Mouse (Mus musculus) CH12.LX (cell line): ENCODE results near the gene Scfd2. TPM values are rescaled to one million over a fixed set of nuclear protein-coding genes. Genes with fewer than 3 reads are reported as not detected.

Experiments used
- DNase-seq: peaks from one replicate; pipeline ENCODE4 v3.0.0-alpha.2; 2013; ENCODE audit errors: extremely low read depth
- H3K27ac ChIP-seq: 2 replicates; pipeline ENCODE4 v1.5.1; 2012; ENCODE audit warnings: low read depth, mild to moderate bottlenecking, control low read depth, moderate library complexity; ENCODE audit not compliant: insufficient read depth
- H3K27me3 ChIP-seq: replicated peaks from 2 replicates; pipeline ENCODE3; 2012; ENCODE audit warnings: inconsistent platforms
- H3K36me3 ChIP-seq, 2 experiments: replicated peaks in 1 of 2; 2 replicates each; pipeline versions ENCODE3 to v1.6.1; 2012; ENCODE audit warnings: inconsistent platforms in 1 of 2, low read length in 1 of 2, mild to moderate bottlenecking in 1 of 2, mixed read lengths in 1 of 2, moderate library complexity in 1 of 2; ENCODE audit not compliant: control insufficient read depth in 1 of 2, insufficient read depth in 1 of 2
- H3K4me1 ChIP-seq, 2 experiments: 2 replicates each; pipeline ENCODE4 v1.6.1; 2012; ENCODE audit warnings: inconsistent platforms in 1 of 2, moderate library complexity in 1 of 2; ENCODE audit not compliant: insufficient read depth in 2 of 2, control insufficient read depth in 1 of 2
- H3K4me2 ChIP-seq: 2 replicates; pipeline ENCODE4 v1.6.1; 2012; ENCODE audit warnings: low read depth, mild to moderate bottlenecking, control low read depth; ENCODE audit not compliant: poor library complexity, insufficient read depth, severe bottlenecking
- H3K4me3 ChIP-seq, 3 experiments: fragments of 150-350 bp in 1 of 3; sonication (generic) in 1 of 3; replicated peaks in 1 of 3; 2 replicates each; pipeline versions ENCODE3 to v1.5.1; 2011 to 2012; ENCODE audit warnings: low read depth in 2 of 3, low read length in 2 of 3, mild to moderate bottlenecking in 2 of 3, moderate library complexity in 2 of 3, control low read depth in 1 of 3, improper control_type of control experiment in 1 of 3, inconsistent platforms in 1 of 3, mixed read lengths in 1 of 3; ENCODE audit not compliant: poor library complexity in 1 of 3
- H3K79me2 ChIP-seq: replicated peaks from 2 replicates; pipeline ENCODE4 v1.6.1; 2012; ENCODE audit warnings: mild to moderate bottlenecking, moderate library complexity; ENCODE audit not compliant: control insufficient read depth, poor library complexity, insufficient read depth, severe bottlenecking; ENCODE audit errors: extremely low read depth
- H3K9ac ChIP-seq: 2 replicates; pipeline ENCODE4 v1.6.1; 2012; ENCODE audit warnings: low read depth, mild to moderate bottlenecking, control low read depth, moderate library complexity; ENCODE audit not compliant: insufficient read depth
- H3K9me3 ChIP-seq: replicated peaks from 2 replicates; pipeline ENCODE3; 2012; ENCODE audit warnings: low read length, inconsistent platforms, mixed read lengths
- CHD1 ChIP-seq: IDR thresholded peaks from 2 replicates; pipeline ENCODE4 v1.6.1; 2012; ENCODE audit warnings: low read depth, low read length, improper control_type of control experiment, inconsistent platforms
- CHD2 ChIP-seq: IDR thresholded peaks from 2 replicates; pipeline ENCODE4 v1.6.1; 2011; ENCODE audit warnings: low read length, improper control_type of control experiment
- CTCF ChIP-seq, 2 experiments: IDR thresholded peaks in 1 of 2; conservative IDR thresholded peaks in 1 of 2; 2 replicates each; pipeline ENCODE4 v1.5.1; 2011 to 2012; ENCODE audit warnings: low read depth in 2 of 2, low read length in 2 of 2, improper control_type of control experiment in 1 of 2, inconsistent platforms in 1 of 2, mild to moderate bottlenecking in 1 of 2, moderate library complexity in 1 of 2
- E2F4 ChIP-seq: IDR thresholded peaks from 2 replicates; pipeline ENCODE4 v1.6.1; 2011; ENCODE audit warnings: low read depth, low read length, improper control_type of control experiment; ENCODE audit not compliant: insufficient replicate concordance
- ETS1 ChIP-seq: conservative IDR thresholded peaks from 2 replicates; pipeline ENCODE4 v1.6.1; 2012; ENCODE audit warnings: low read depth, mild to moderate bottlenecking, inconsistent platforms, low read length, improper control_type of control experiment, moderate library complexity
- GABPA ChIP-seq: IDR thresholded peaks from 2 replicates; pipeline ENCODE4 v1.6.1; 2012; ENCODE audit warnings: low read depth, low read length, improper control_type of control experiment, inconsistent platforms; ENCODE audit not compliant: insufficient replicate concordance
- IRF4 ChIP-seq: IDR thresholded peaks from 2 replicates; pipeline ENCODE4 v1.6.1; 2014; ENCODE audit warnings: low read depth, mild to moderate bottlenecking, inconsistent platforms, low read length, improper control_type of control experiment
- KAT2A ChIP-seq: IDR thresholded peaks from 2 replicates; pipeline ENCODE4 v1.6.1; 2012; ENCODE audit warnings: low read length, improper control_type of control experiment, inconsistent platforms; ENCODE audit not compliant: insufficient replicate concordance
- MAZ ChIP-seq: IDR thresholded peaks from 2 replicates; pipeline ENCODE4 v1.6.1; 2012; ENCODE audit warnings: low read depth, mild to moderate bottlenecking, inconsistent platforms, low read length, improper control_type of control experiment, moderate library complexity
- MEF2A ChIP-seq: IDR thresholded peaks from 2 replicates; pipeline ENCODE4 v1.6.1; 2014; ENCODE audit warnings: low read depth, mild to moderate bottlenecking, inconsistent platforms, low read length, improper control_type of control experiment, borderline replicate concordance
- MXI1 ChIP-seq: IDR thresholded peaks from 2 replicates; pipeline ENCODE4 v1.6.1; 2011; ENCODE audit warnings: mild to moderate bottlenecking, low read depth, low read length, improper control_type of control experiment
- MYC ChIP-seq: IDR thresholded peaks from 2 replicates; pipeline ENCODE4 v1.6.1; 2011; ENCODE audit warnings: low read depth, mild to moderate bottlenecking, improper control_type of control experiment, low read length
- NELFE ChIP-seq: IDR thresholded peaks from 2 replicates; pipeline ENCODE4 v1.6.1; 2011; ENCODE audit warnings: low read depth, low read length, improper control_type of control experiment
- NRF1 ChIP-seq: IDR thresholded peaks from 2 replicates; pipeline ENCODE4 v1.6.1; 2014; ENCODE audit warnings: low read depth, mild to moderate bottlenecking, inconsistent platforms, low read length, improper control_type of control experiment, moderate library complexity
- PAX5 ChIP-seq: IDR thresholded peaks from 2 replicates; pipeline ENCODE4 v1.6.1; 2012; ENCODE audit warnings: low read length, inconsistent platforms, mixed read lengths
- RCOR1 ChIP-seq: conservative IDR thresholded peaks from 2 replicates; pipeline ENCODE4 v1.6.1; 2012; ENCODE audit warnings: low read depth, mild to moderate bottlenecking, inconsistent platforms, low read length, improper control_type of control experiment
- SMC3 ChIP-seq: IDR thresholded peaks from 2 replicates; pipeline ENCODE4 v1.6.1; 2011; ENCODE audit warnings: low read depth, low read length, improper control_type of control experiment
- UBTF ChIP-seq: IDR thresholded peaks from 2 replicates; pipeline ENCODE4 v1.6.1; 2012; ENCODE audit warnings: low read depth, mild to moderate bottlenecking, inconsistent platforms, low read length, improper control_type of control experiment, moderate library complexity
- USF1 ChIP-seq: IDR thresholded peaks from 2 replicates; pipeline ENCODE4 v1.6.1; 2014; ENCODE audit warnings: low read depth, mild to moderate bottlenecking, inconsistent platforms, low read length, improper control_type of control experiment
- ZC3H11A ChIP-seq: IDR thresholded peaks from 2 replicates; pipeline ENCODE4 v1.6.1; 2012; ENCODE audit warnings: low read depth, mild to moderate bottlenecking, inconsistent platforms, low read length, improper control_type of control experiment
- dilution Hi-C: fragments of 300-500 bp; cut with MboI; formaldehyde crosslinking; loops from 2 replicates; pipeline ENCODE4 v1.14.3; 2020; ENCODE audit warnings: low sequenced_read_pairs; ENCODE audit not compliant: extremely low pct_unique_long_range_greater_than_20kb, extremely low pct_ligation_motif_present
- in situ Hi-C: fragments of 300-500 bp; cut with MboI; formaldehyde crosslinking; loops from 3 replicates; pipeline ENCODE4 v1.14.3; 2019; ENCODE audit warnings: low sequenced_read_pairs, low pct_ligation_motif_present, low pct_unique_long_range_greater_than_20kb, mixed read lengths
- polyA plus RNA-seq: library from polyadenylated mRNA; unstranded; fragments of >175 nt; gene quantifications from 2 replicates; pipeline ENCODE4 v1.2.1, GENCODE M21; 2012; ENCODE audit warnings: low read depth; ENCODE audit not compliant: insufficient read length
- total RNA-seq, 2 experiments: library from RNA; depleted of rRNA; stranded (reverse); fragments of 300-350 nt in 1 of 2; fragments of >200 nt in 1 of 2; gene quantifications; 2 replicates each; pipeline ENCODE4 v1.2.3; 2012 to 2014

The Scfd2 gene
- total and polyA plus RNA-seq, 3 experiments, result 13.2 to 18.0 (median 14.4) TPM

DNA sequence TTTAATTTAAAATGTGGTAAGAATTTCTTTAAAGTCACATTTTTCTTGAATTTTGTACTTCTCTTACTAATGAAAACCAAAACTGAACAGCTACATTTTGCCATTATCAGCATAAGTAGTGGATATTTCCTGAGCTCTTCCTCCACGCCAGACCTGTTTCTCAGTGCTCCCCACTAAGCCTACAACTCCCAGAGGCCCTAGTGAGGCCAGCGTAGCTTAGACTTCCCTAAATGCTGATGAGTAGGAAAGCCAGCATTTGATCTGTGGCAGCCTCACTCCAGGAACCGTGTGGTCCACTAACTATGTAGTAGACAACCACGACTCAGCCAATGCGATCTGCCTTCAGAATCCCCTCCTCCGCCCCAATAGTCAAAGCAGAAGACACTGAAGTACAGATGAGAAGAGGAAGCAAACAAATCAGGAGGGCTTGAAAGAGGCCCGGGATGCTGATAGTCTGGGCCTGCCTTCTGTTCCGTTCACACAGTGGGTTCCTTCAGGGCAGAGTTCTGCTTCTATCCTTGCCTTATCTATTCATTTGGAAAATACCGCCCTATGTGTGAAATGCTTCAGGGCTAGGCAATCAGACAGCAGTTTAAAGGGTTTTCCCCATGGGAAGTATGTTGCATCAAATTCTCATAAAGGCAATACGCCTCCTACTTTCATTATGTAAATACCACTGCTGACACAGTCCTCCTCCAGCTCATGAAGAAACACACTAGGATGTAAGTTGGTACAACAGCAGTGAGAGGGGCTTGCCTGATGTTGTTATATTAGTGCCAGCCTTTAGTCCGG is 183.3 kb downstream of the Scfd2 start (continued):
- TF ChIP-seq CTCF (conservative IDR thresholded peaks at IDR 0.05 in 1 of 2, IDR thresholded peaks at IDR 0.05 in 1 of 2; ENCODE audit: low read depth in 2 of 2, low read length in 2 of 2) (no peak), PAX5 (no peak), SMC3 (no peak), MEF2A (no peak), KAT2A (no peak), CHD1 (no peak), GABPA (no peak)

DNA sequence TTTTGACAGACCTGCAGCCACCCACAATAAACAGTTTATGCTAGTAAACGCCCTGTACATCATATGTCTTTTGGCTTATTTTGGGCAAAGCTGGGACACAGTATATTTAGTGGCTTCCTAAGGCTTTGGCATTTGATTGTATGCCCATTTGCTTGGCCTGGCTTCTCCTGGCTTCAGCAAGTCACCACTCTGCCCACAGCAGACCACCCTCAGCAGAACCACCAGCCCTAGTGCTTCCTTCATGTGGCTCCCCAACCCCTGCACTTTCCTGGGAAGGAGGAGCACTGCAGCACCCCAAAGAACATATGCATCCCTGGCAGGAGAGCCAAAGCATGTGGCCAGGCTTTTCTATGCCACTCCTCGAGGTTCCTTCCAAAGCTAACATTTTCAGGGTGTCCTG is 188.5 kb downstream of the Scfd2 start:
- H3K9me3 ChIP-seq, result no peaks in the 10 kb centered on the region
- H3K27me3 ChIP-seq, result no peaks in the 10 kb centered on the region
- TF ChIP-seq MAZ (no peak), KAT2A (no peak), UBTF (no peak), E2F4 (no peak), MEF2A (no peak), NRF1 (no peak), ETS1 (no peak), RCOR1 (no peak), IRF4 (no peak)
- no peak overlapping the region for H3K27ac ChIP-seq
- H3K9ac ChIP-seq, result no peak overlapping the region
- no peak overlapping the region for H3K4me3 ChIP-seq
- peaks cover 0 to 5% of the 10 kb centered on the region in 2 experiments for H3K36me3 ChIP-seq
- in situ Hi-C loops (no loop called here), dilution Hi-C loops (no loop called here)
- no peaks in the 10 kb centered on the region for H3K79me2 ChIP-seq
- no peak for DNase-seq
- H3K4me2 ChIP-seq, result no peak overlapping the region
- peaks cover 0 to 11% of the 10 kb centered on the region in 2 experiments; a peak in 2 of 4 replicates for H3K4me1 ChIP-seq

DNA sequence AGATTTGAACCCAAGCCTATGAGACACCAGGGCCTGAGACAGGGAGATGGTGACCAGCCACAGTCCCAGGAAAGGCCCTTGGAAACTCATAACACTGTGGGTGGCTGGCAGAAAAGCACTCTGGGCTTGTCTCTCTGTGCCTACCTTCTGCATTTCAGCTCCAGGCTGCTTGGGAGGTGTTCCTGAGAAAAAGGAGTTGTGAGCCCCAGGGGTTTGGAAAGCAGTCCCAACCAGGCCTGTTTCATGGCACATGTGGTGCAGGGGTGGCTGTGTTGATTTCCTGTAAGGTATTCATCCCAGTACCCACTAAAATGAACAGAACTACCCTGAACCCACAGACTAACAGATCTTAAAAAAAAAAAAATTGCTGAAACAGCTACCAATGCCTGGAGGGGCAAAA is 189.0 kb downstream of the Scfd2 start:
- Histone ChIP-seq H3K27me3 (no peaks in the 10 kb centered on the region), H3K27ac (no peak overlapping the region), H3K4me3 (no peak overlapping the region), H3K36me3 (peaks cover 0 to 5% of the 10 kb centered on the region in 2 experiments), H3K4me1 (peaks cover 0 to 8% of the 10 kb centered on the region in 2 experiments; a peak in 2 of 4 replicates), H3K79me2 (no peaks in the 10 kb centered on the region)
- dilution Hi-C loops (no loop called here), in situ Hi-C loops (no loop called here)
- DNase-seq, result no peak
- TF ChIP-seq CHD1 (no peak), GABPA (no peak), CHD2 (no peak), E2F4 (no peak), NELFE (no peak), ETS1 (no peak), MYC (no peak), USF1 (no peak), MAZ (no peak), CTCF (conservative IDR thresholded peaks at IDR 0.05 in 1 of 2, IDR thresholded peaks at IDR 0.05 in 1 of 2; ENCODE audit: low read depth in 2 of 2, low read length in 2 of 2) (no peak), SMC3 (no peak), ZC3H11A (no peak), MEF2A (no peak), MXI1 (no peak)
- TF ChIP-seq, all 38 proteins: peak for 0
- no peak overlapping the region for H3K9ac ChIP-seq
- H3K9me3 ChIP-seq, result no peaks in the 10 kb centered on the region
- H3K4me2 ChIP-seq, result no peak overlapping the region
